Comparison of ENCODE assay signal across 21 mouse cellular contexts in the genomic region with DNA sequence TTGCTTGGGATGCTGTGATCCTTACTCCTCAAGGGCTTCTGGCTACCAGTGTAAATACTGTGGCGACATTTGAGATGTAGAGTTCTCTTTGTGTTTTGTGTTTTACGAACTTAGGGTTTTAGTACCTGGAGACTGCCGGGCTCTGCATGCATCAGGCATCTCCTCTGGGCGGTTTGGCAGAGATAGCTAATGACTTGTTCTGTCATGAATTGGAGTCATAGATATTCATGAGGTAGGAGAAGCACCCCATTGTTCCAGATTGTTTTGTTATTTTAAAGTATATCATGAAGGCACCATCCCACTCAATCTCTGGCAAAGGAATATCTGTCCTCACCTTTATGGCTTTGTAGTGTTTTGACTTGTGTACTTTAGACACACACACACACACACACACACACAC. TPM values are rescaled to one million over a fixed set of nuclear protein-coding genes. Genes with fewer than 3 reads are reported as not detected.
A peak's percentile ranks its signal among the peaks of the same experiment; 100 is the strongest.
DNase-seq lines count a peak whose midpoint lies in the region; ATAC-seq lines count a peak whose summit lies in the region.
"Had no signal": no experiment of that assay in that cellular context is flagged by ENCODE, and none has a peak within 500 bp of the region (broad histone marks: within the 10 kb centered on the region; RNA-seq: fewer than 3 reads in every experiment).

No protein-coding gene starts in this region.

- H3K9ac ChIP-seq in hindbrain, embryonic 16.5 days (ENCODE audit: low read depth, low read length) = no peak overlapping the region

- H3K4me2 ChIP-seq in hindbrain, embryonic 16.5 days (ENCODE audit: low read length) = no peak overlapping the region

- no peak overlapping the region for H3K27ac ChIP-seq in hindbrain, embryonic 16.5 days (ENCODE audit: low read depth, low read length)

- no peaks in the 10 kb centered on the region for H3K9me3 ChIP-seq in hindbrain, embryonic 16.5 days (ENCODE audit: control insufficient read depth, low read length)

- DNase-seq in fat pad, adult 2 months (ENCODE audit: extremely low read depth, low read depth, low spot score) = peak; percentile 90
- peak; percentile 83 for DNase-seq in gonadal fat pad, adult 2 months (ENCODE audit: low read depth)
- DNase-seq in left cerebral cortex, adult 9 months (ENCODE audit: low spot score in 2 of 2) = no peak
- DNase-seq: adrenal gland, adult 2 months; adrenal gland, adult 8-10 months; adrenal gland, postnatal 10 days; adrenal gland, postnatal 14 days; adrenal gland, postnatal 25 days; adrenal gland, postnatal 36 days; B cell, adult 2 months; cerebellum, adult 11 months; cerebellum, adult 11-12 months; cerebellum, adult 18-20 months had no signal

- no peaks in the 10 kb centered on the region for H3K36me3 ChIP-seq in hindbrain, embryonic 16.5 days (ENCODE audit: control insufficient read depth, insufficient read depth, low read length)
- H3K36me3 ChIP-seq: G1E had no signal

- H3K27me3 ChIP-seq in hindbrain, embryonic 16.5 days (replicated peaks; ENCODE audit: control insufficient read depth, insufficient read depth, low read length) = no peaks in the 10 kb centered on the region
- H3K27me3 ChIP-seq: CH12.LX, Patski had no signal

- no peak for ATAC-seq in hindbrain, embryonic 16.5 days
- ATAC-seq: activated CD4-positive, CD25-positive, alpha-beta regulatory T cell, adult 4 months; CD4-positive, CD25-positive, alpha-beta regulatory T cell, adult 4 months; Patski had no signal

- H3K4me1 ChIP-seq in hindbrain, embryonic 16.5 days (ENCODE audit: control insufficient read depth, insufficient read depth, low read depth, low read length) = no peaks in the 10 kb centered on the region

- H3K4me3 ChIP-seq in hindbrain, embryonic 16.5 days (ENCODE audit: low read length) = no peak overlapping the region

- 79% methylated on average over 4 of the region's 4 CpGs for WGBS in hindbrain, embryonic 16.5 days

RNA-seq across cellular contexts. Expression of gene Sostdc1, which starts 23.5 kb away (rescaled TPM):
- 0.23 and 0.66 TPM in 2 replicates for polyA plus RNA-seq in gonadal fat pad, adult 2 months (2012; rRNA removed)
- 32.8 and 36.1 TPM in 2 replicates for polyA plus RNA-seq in hindbrain, embryonic 16.5 days (2015; fragmentation: Nextera tagmentation; extraction: Ambion mirVana)
- polyA plus RNA-seq: C2C12, G1E had no signal

RNA-seq across cellular contexts. Expression of gene Lrrc72, which starts 37.3 kb away (rescaled TPM):
- 0.16 TPM in 1 of 2 replicates, not detected in the other for polyA plus RNA-seq in gonadal fat pad, adult 2 months (2012; rRNA removed)
- polyA plus RNA-seq in hindbrain, embryonic 16.5 days (2015; fragmentation: Nextera tagmentation; extraction: Ambion mirVana) = not detected in 2 replicates
- polyA plus RNA-seq: activated CD4-positive, CD25-positive, alpha-beta regulatory T cell, adult 4 months; adrenal gland, adult 2 months; brain, embryonic 14.5 days; C2C12; CD4-positive, CD25-positive, alpha-beta regulatory T cell, adult 4 months; G1E; Patski had no signal

Comparison
In these comparisons a context has a peak if more than half of its experiments do, and no peak if none do; other contexts are left out.
1. DNase-seq: peak in fat pad, adult 2 months (single experiment) and gonadal fat pad, adult 2 months (single experiment); none in left cerebral cortex, adult 9 months (0 of 2).
2. RNA of gene Sostdc1, which starts 23.5 kb away (polyA plus RNA-seq): 32.8 to 36.1 TPM in hindbrain, embryonic 16.5 days; 0.23 to 0.66 TPM in gonadal fat pad, adult 2 months; every median in the first group is over 10 times any median in the second.